ENCODE assay signal across 7 mouse cellular contexts in the genomic region with DNA sequence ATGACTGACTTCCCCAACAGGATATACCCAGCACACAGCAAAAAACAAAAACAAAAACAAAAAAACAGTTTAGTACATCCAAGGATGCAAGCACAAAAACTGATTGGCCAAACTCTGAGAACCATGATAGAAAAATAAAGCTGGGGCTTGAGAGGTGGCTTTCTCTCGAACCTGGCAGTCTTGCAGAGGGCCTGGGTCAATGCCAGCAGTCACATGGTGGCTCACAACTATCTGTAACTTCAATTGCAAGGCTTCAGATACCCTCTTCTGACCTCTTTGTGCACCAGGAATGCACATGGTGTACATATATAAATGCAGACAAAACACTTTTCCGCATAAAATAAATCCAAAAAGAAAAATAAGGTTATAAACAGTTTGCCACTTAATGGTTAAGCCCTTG. TPM values are rescaled to one million over a fixed set of nuclear protein-coding genes. Genes with fewer than 3 reads are reported as not detected.
DNase-seq lines count a peak whose midpoint lies in the region; ATAC-seq lines count a peak whose summit lies in the region.

No protein-coding gene starts in this region.

- intact Hi-C loops in left cerebral cortex, postnatal 4 days (cut with DNase I): no loop called here

- ATAC-seq in midbrain, embryonic 11.5 days (ENCODE audit: low FRiP score): no peak

- H3K27me3 ChIP-seq in midbrain, embryonic 11.5 days (ENCODE audit: control insufficient read depth, insufficient read depth, low read length): no peaks in the 10 kb centered on the region

- peak; percentile 51 for DNase-seq in left cerebral cortex, postnatal 4 days
- DNase-seq in left cerebral cortex, adult 9 months (ENCODE audit: low spot score in 2 of 2): no peak
- peak; percentile 16 for DNase-seq in brain, adult 2 months (ENCODE audit: low read depth, low spot score)
- DNase-seq in heart, postnatal 4 days: peak; percentile 30
- peak; percentile 44 for DNase-seq in midbrain, embryonic 11.5 days (ENCODE audit: low spot score, missing footprints)
- DNase-seq in thymus, adult 18-20 months: no peak
- no peak for DNase-seq in thymus, postnatal 36 days

- H3K4me3 ChIP-seq in midbrain, embryonic 11.5 days (ENCODE audit: low read depth, low read length): no peak overlapping the region; the same call in 1 of the 2 replicates

- no peaks in the 10 kb centered on the region for H3K9me3 ChIP-seq in midbrain, embryonic 11.5 days (ENCODE audit: control insufficient read depth, low read length)

- no peak overlapping the region for H3K9ac ChIP-seq in midbrain, embryonic 11.5 days (ENCODE audit: low read length)

- H3K27ac ChIP-seq in midbrain, embryonic 11.5 days (ENCODE audit: low read depth, low read length): no peak overlapping the region

- WGBS in midbrain, embryonic 11.5 days: 72% methylated on average over 2 of the region's 2 CpGs

- peaks cover 12% of the 10 kb centered on the region; the same call in 1 of the 2 replicates for H3K4me1 ChIP-seq in midbrain, embryonic 11.5 days (ENCODE audit: control insufficient read depth, insufficient read depth, low read length)

- H3K36me3 ChIP-seq in midbrain, embryonic 11.5 days (ENCODE audit: control insufficient read depth, insufficient read depth, low read length): peaks cover 3% of the 10 kb centered on the region; the same call in 1 of the 2 replicates

- peak overlapping the region; percentile 77 for H3K4me2 ChIP-seq in midbrain, embryonic 11.5 days

RNA-seq across cellular contexts. Expression of a gene that starts 1.0 kb away (rescaled TPM):
- total RNA-seq in left cerebral cortex, postnatal 4 days (2021): 10 to 100 TPM; 16.8 to 19.1 TPM
- total RNA-seq in heart, postnatal 4 days (2021): 10 to 100 TPM; 20.2 to 23.8 TPM
- 67.2 and 70.5 TPM in 2 replicates for polyA plus RNA-seq in midbrain, embryonic 11.5 days (2014; fragmentation: Nextera tagmentation; extraction: Ambion mirVana)

RNA-seq across cellular contexts. Expression of a gene that starts 11.8 kb away (rescaled TPM):
- 10 to 100 TPM; 35.2 to 36.0 TPM for total RNA-seq in left cerebral cortex, postnatal 4 days (2021)
- 10 to 100 TPM; 19.4 to 21.1 TPM for total RNA-seq in heart, postnatal 4 days (2021)
- 37.0 and 39.6 TPM in 2 replicates for polyA plus RNA-seq in midbrain, embryonic 11.5 days (2014; fragmentation: Nextera tagmentation; extraction: Ambion mirVana)

RNA-seq across cellular contexts. Expression of a gene that starts 30.0 kb away (rescaled TPM):
- total RNA-seq in left cerebral cortex, postnatal 4 days (2021): 1 to 10 TPM; 1.4 to 2.1 TPM
- 1 to 10 TPM; 1.2 to 1.5 TPM for total RNA-seq in heart, postnatal 4 days (2021)
- 0.42 and 0.59 TPM in 2 replicates for polyA plus RNA-seq in midbrain, embryonic 11.5 days (2014; fragmentation: Nextera tagmentation; extraction: Ambion mirVana)

RNA-seq across cellular contexts. Expression of a gene that starts 56.2 kb away (rescaled TPM):
- 10 to 100 TPM; 40.9 to 47.2 TPM for total RNA-seq in left cerebral cortex, postnatal 4 days (2021)
- 10 to 100 TPM; 33.5 to 39.1 TPM for total RNA-seq in heart, postnatal 4 days (2021)
- 78.0 and 83.3 TPM in 2 replicates for polyA plus RNA-seq in midbrain, embryonic 11.5 days (2014; fragmentation: Nextera tagmentation; extraction: Ambion mirVana)

Comparison
In these comparisons a context has a peak if more than half of its experiments do, and no peak if none do; other contexts are left out.
1. DNase-seq: peak in left cerebral cortex, postnatal 4 days (single experiment), brain, adult 2 months (single experiment), heart, postnatal 4 days (single experiment) and midbrain, embryonic 11.5 days (single experiment); none in left cerebral cortex, adult 9 months (0 of 2), thymus, adult 18-20 months (0 of 2) and thymus, postnatal 36 days (0 of 2).